Mouse (Mus musculus) thymus, postnatal 36 days (tissue): ENCODE results near the gene Dock11.
A peak's percentile ranks its signal among the peaks of the same experiment; 100 is the strongest.

Source experiments
- DNase-seq, 2 experiments: peaks; one replicate each; pipeline ENCODE4 v3.0.0; 2022; ENCODE audit warnings: mixed read lengths in 2 of 2

Gene Dock11

GRCm38 (mm10) chrX:36111622-36112421, 223.2 kb downstream of the Dock11 start, which contains the start of gene Il13ra1:
Il13ra1 (plus strand) TSS chrX:36112110.
- peak; percentile 4 to 28 for DNase-seq

GRCm38 (mm10) chrX:36112422-36112750, 223.8 kb downstream of the Dock11 start:
- DNase-seq = no peak

GRCm38 (mm10) chrX:36115171-36115570, 226.5 kb downstream of the Dock11 start:
- no peak for DNase-seq
